Mouse (Mus musculus) forebrain, embryonic 15.5 days (tissue): ENCODE results near the gene Galnt3. TPM values are rescaled to one million over a fixed set of nuclear protein-coding genes. Genes with fewer than 3 reads are reported as not detected.

Experiments used
- ATAC-seq: fragments of 200-750 bp; cut with Nextera tagmentation; replicated peaks from 2 replicates; pipeline ENCODE4 v1.8.0; 2017; ENCODE audit warnings: mild to moderate bottlenecking, moderate TSS enrichment, moderate library complexity
- H3K27ac ChIP-seq: fragments of 300-500 bp; sonication (generic); replicated peaks from 2 replicates; pipeline ENCODE4 v1.5.1; 2015; ENCODE audit warnings: mild to moderate bottlenecking, inconsistent platforms
- H3K27me3 ChIP-seq: fragments of 300-500 bp; sonication (generic); 2 replicates; pipeline ENCODE4 v1.6.1; 2015; ENCODE audit warnings: inconsistent platforms
- H3K36me3 ChIP-seq: fragments of 300-500 bp; sonication (generic); 2 replicates; pipeline ENCODE4 v1.6.1; 2015; ENCODE audit warnings: mild to moderate bottlenecking, inconsistent platforms
- H3K4me1 ChIP-seq: fragments of 300-500 bp; sonication (generic); 2 replicates; pipeline ENCODE4 v1.6.1; 2015; ENCODE audit warnings: inconsistent platforms
- H3K4me2 ChIP-seq: fragments of 300-500 bp; sonication (generic); replicated peaks from 2 replicates; pipeline ENCODE4 v1.6.1; 2015; ENCODE audit warnings: mild to moderate bottlenecking, inconsistent platforms
- H3K4me3 ChIP-seq: fragments of 300-500 bp; sonication (generic); 2 replicates; pipeline ENCODE4 v1.5.1; 2015; ENCODE audit warnings: mild to moderate bottlenecking, inconsistent platforms
- H3K9ac ChIP-seq: fragments of 300-500 bp; sonication (generic); replicated peaks from 2 replicates; pipeline ENCODE4 v1.6.1; 2015; ENCODE audit warnings: mild to moderate bottlenecking, inconsistent platforms
- H3K9me3 ChIP-seq: fragments of 300-500 bp; sonication (generic); 2 replicates; pipeline ENCODE4 v1.6.1; 2016; ENCODE audit warnings: inconsistent platforms
- WGBS: fragments of 180-500 bp; shearing (Covaris S2); methylation state at CpG from one replicate; pipeline ENCODE4 v1.1.7; 2015; ENCODE audit warnings: mixed read lengths; 5-methylcytosine and 5-hydroxymethylcytosine counted together
- polyA plus RNA-seq: library from polyadenylated mRNA; unstranded; fragments of >200 nt; fragmentation: Nextera tagmentation; extraction: Ambion mirVana; gene quantifications from 2 replicates; pipeline ENCODE4 v1.2.1, GENCODE M21; 2015

Galnt3 gene
- polyA plus RNA-seq, 1 experiment from 2014 or later, result 1.1 TPM

DNA sequence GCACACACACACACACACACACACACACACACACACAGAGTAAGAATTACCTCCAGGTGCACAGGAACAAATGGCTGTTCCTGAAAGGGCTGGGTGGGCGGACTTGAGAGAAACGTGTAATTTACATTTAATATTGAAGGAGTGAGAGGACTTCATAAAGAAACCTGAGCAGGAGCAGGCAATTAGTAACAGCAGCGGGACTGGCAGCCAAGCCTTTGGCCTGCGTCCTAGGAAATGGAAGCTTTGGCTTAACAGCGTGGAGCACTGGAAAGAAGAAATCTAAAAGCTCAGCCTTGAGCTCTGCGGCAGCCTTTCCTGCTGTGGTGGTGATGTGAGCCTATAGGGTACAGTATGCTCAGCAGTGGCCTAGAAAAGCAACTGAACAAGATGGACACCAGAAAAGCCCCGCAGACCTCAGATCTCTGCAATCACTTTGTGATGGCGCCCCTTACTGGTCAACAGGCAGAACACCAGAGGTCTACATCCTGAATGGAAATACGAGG is 82.8 kb downstream of the Galnt3 start:
- 19% methylated on average over 9 of the region's 9 CpGs for WGBS
- peak overlapping the region; percentile 24; the same call in 1 of the 2 replicates for H3K9ac ChIP-seq
- peak; percentile 90 for ATAC-seq
- peak overlapping the region; percentile 43 for H3K4me2 ChIP-seq
- peaks cover 30% of the 10 kb centered on the region for H3K4me1 ChIP-seq
- peak overlapping the region; percentile 23 for H3K4me3 ChIP-seq
- no peaks in the 10 kb centered on the region for H3K36me3 ChIP-seq
- no peaks in the 10 kb centered on the region for H3K9me3 ChIP-seq
- peak overlapping the region; percentile 77 for H3K27ac ChIP-seq
- peaks cover 5% of the 10 kb centered on the region; the same call in 1 of the 2 replicates for H3K27me3 ChIP-seq

DNA sequence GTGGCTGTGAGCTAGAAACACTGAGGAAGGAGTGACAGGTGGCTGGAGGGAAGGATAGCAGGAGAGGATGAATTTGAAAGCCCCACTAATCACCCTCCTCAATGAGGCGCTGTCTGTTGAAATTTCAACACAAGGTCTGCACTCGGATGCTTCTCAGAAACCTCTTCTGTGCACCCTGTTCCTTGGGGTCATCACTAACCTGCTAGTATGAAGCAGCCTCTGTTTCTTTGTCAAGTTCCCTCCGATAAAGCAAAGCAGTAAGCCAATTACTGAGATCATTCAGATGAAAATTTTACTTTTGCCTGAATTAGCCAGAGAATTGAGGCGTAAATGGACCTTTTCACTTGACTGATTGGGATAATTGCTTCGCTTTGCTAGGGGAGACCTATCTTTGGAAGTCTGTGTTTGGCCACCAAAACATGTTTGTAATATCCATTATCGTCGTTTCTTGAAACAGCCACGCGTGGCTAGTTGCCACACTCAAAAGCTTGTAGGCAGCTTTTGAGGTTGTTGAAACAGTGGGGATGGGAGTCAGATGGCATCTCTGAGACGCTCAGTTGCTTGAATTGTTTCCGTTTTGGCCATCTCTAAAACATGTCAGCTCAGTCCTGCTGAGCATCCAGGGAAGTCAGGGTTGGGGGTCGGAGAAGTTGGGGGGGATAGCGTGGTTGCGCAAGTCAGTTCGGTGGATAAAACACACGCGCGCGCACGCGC is 83.4 kb downstream of the Galnt3 start:
- H3K4me3 ChIP-seq, result peak overlapping the region; percentile 23
- ATAC-seq, result peak; percentile 39
- H3K36me3 ChIP-seq, result no peaks in the 10 kb centered on the region
- H3K27ac ChIP-seq, result peak overlapping the region; percentile 77
- H3K4me1 ChIP-seq, result peaks cover 30% of the 10 kb centered on the region
- no peaks in the 10 kb centered on the region for H3K9me3 ChIP-seq
- WGBS, result 28% methylated on average over 21 of the region's 21 CpGs
- peak overlapping the region; percentile 24; the same call in 1 of the 2 replicates for H3K9ac ChIP-seq
- peak overlapping the region; percentile 43 for H3K4me2 ChIP-seq
- peaks cover 5% of the 10 kb centered on the region; the same call in 1 of the 2 replicates for H3K27me3 ChIP-seq

DNA sequence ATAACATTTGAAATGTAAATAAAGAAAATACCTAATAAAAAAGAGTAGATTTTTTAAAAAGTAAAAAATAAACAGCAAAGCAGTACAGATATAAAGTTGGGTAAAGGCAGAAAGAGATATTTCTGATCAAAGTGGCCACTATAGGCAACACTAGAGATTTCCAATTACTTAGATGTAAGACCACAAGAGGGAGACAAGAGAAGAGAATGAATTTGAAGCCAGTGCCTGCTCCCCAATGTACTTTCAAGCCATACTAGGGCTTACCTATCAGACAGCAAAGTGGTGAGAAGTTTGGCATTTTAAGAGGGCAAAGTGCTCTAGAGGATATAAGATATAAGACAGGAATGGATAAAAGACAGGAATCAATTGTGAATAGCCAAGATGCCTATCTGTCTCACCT is 84.2 kb downstream of the Galnt3 start:
- Histone ChIP-seq H3K4me1 (peaks cover 30% of the 10 kb centered on the region), H3K4me3 (no peak overlapping the region), H3K9ac (no peak overlapping the region), H3K27me3 (peaks cover 5% of the 10 kb centered on the region; the same call in 1 of the 2 replicates), H3K36me3 (no peaks in the 10 kb centered on the region), H3K9me3 (no peaks in the 10 kb centered on the region), H3K4me2 (no peak overlapping the region), H3K27ac (peak overlapping the region; percentile 77)
- no peak for ATAC-seq

- H3K4me2 ChIP-seq, result no peak overlapping the region
- H3K36me3 ChIP-seq, result no peaks in the 10 kb centered on the region
- WGBS, result 61% methylated on average over 9 of the region's 9 CpGs
- no peaks in the 10 kb centered on the region for H3K9me3 ChIP-seq
- no peak overlapping the region for H3K9ac ChIP-seq
- H3K4me1 ChIP-seq, result peaks cover 9% of the 10 kb centered on the region; the same call in 1 of the 2 replicates
- peak; percentile 73; the same call in 1 of the 2 replicates for ATAC-seq
- no peak overlapping the region for H3K4me3 ChIP-seq
- peaks cover 2% of the 10 kb centered on the region; the same call in 1 of the 2 replicates for H3K27me3 ChIP-seq
- H3K27ac ChIP-seq, result no peak overlapping the region
These were observed 89.7 kb downstream of the Galnt3 start for GRCm38 (mm10) chr2:66034907-66035679.

Other genes starting within 250 kb of the Galnt3 start
- 13.0 and 13.4 TPM in 2 replicates for gene Ttc21b, start 131.6 kb upstream of the Galnt3 start, polyA plus RNA-seq